Mouse (Mus musculus) hindbrain, embryonic 14.5 days (tissue): ENCODE results near the gene Gm12216. TPM values are rescaled to one million over a fixed set of nuclear protein-coding genes. Genes with fewer than 3 reads are reported as not detected.
A peak's percentile ranks its signal among the peaks of the same experiment; 100 is the strongest.

Experiments
- ATAC-seq: fragments of 200-750 bp; cut with Nextera tagmentation; 2 replicates; pipeline ENCODE4 v1.8.0; 2017; ENCODE audit warnings: moderate number of reproducible peaks, mild to moderate bottlenecking, moderate TSS enrichment, moderate library complexity; ENCODE audit not compliant: low FRiP score
- DNase-seq: peaks from one replicate; pipeline ENCODE4 v3.0.0-alpha.2; 2015; ENCODE audit warnings: low spot score
- H3K27ac ChIP-seq: fragments of 300-500 bp; sonication (generic); 2 replicates; pipeline ENCODE4 v1.5.1; 2014; ENCODE audit warnings: mild to moderate bottlenecking, moderate library complexity
- H3K27me3 ChIP-seq: fragments of 300-500 bp; sonication (generic); 2 replicates; pipeline ENCODE4 v1.6.1; 2014; ENCODE audit warnings: mild to moderate bottlenecking, low read length, mixed read lengths; ENCODE audit not compliant: control insufficient read depth, insufficient read depth
- H3K36me3 ChIP-seq: fragments of 300-500 bp; sonication (generic); replicated peaks from 2 replicates; pipeline ENCODE4 v1.6.1; 2014; ENCODE audit not compliant: control insufficient read depth, insufficient read depth
- H3K4me1 ChIP-seq: fragments of 300-500 bp; sonication (generic); replicated peaks from 2 replicates; pipeline ENCODE4 v1.6.1; 2014; ENCODE audit warnings: antibody characterized with exemption, low read length, mixed read lengths; ENCODE audit not compliant: control insufficient read depth, insufficient read depth
- H3K4me2 ChIP-seq: fragments of 300-500 bp; sonication (generic); replicated peaks from 2 replicates; pipeline ENCODE4 v1.6.1; 2014; ENCODE audit warnings: mild to moderate bottlenecking, moderate library complexity
- H3K4me3 ChIP-seq: fragments of 300-500 bp; sonication (generic); replicated peaks from 2 replicates; pipeline ENCODE4 v1.5.1; 2014; ENCODE audit warnings: mild to moderate bottlenecking, low read length
- H3K9ac ChIP-seq: fragments of 300-500 bp; sonication (generic); 2 replicates; pipeline ENCODE4 v1.6.1; 2014
- H3K9me3 ChIP-seq: fragments of 300-500 bp; sonication (generic); 2 replicates; pipeline ENCODE4 v1.6.1; 2016; ENCODE audit warnings: low read length; ENCODE audit not compliant: control insufficient read depth
- WGBS: fragments of 180-500 bp; shearing (Covaris S2); extraction: QIAGEN DNeasy Blood & Tissue Kit; methylation state at CpG from one replicate; pipeline ENCODE4 v1.1.7; 2014; 5-methylcytosine and 5-hydroxymethylcytosine counted together
- polyA plus RNA-seq: library from polyadenylated mRNA; unstranded; fragments of >200 nt; fragmentation: Nextera tagmentation; extraction: Ambion mirVana; gene quantifications from 2 replicates; pipeline ENCODE4 v1.2.1, GENCODE M21; 2014

Gene Gm12216
- polyA plus RNA-seq, 1 experiment from 2014 or later, result not detected

GRCm38 (mm10) chr11:53893451-53893850, 34.4 kb upstream of the Gm12216 start:
- Histone ChIP-seq H3K36me3 (no peaks in the 10 kb centered on the region), H3K4me2 (no peak overlapping the region), H3K27me3 (no peaks in the 10 kb centered on the region), H3K9ac (no peak overlapping the region), H3K9me3 (no peaks in the 10 kb centered on the region), H3K4me3 (no peak overlapping the region), H3K27ac (no peak overlapping the region), H3K4me1 (peaks cover 26% of the 10 kb centered on the region)
- ATAC-seq (no peak), DNase-seq (no peak)
- 65% methylated on average over 2 of the region's 2 CpGs for WGBS

GRCm38 (mm10) chr11:53892716-53893416, 33.8 kb upstream of the Gm12216 start:
- Histone ChIP-seq H3K27ac (no peak overlapping the region), H3K27me3 (no peaks in the 10 kb centered on the region), H3K9ac (no peak overlapping the region), H3K36me3 (no peaks in the 10 kb centered on the region), H3K4me3 (no peak overlapping the region), H3K4me1 (peaks cover 30% of the 10 kb centered on the region), H3K4me2 (no peak overlapping the region), H3K9me3 (no peaks in the 10 kb centered on the region)
- ATAC-seq (no peak), DNase-seq (no peak)
- WGBS, result 41% methylated on average over 9 of the region's 9 CpGs

GRCm38 (mm10) chr11:53891505-53892451, 32.7 kb upstream of the Gm12216 start, which contains the start of gene Slc22a5:
TSS of gene Slc22a5 (minus strand) at chr11:53891660.
- H3K27me3 ChIP-seq, result no peaks in the 10 kb centered on the region
- peak within 1 kb of the TSS; percentile 91 for H3K4me2 ChIP-seq
- peak within 1 kb of the TSS; percentile 59 for H3K4me3 ChIP-seq
- H3K9ac ChIP-seq, result peak within 1 kb of the TSS; percentile 75
- peaks cover 30% of the 10 kb centered on the region for H3K4me1 ChIP-seq
- no peaks in the 10 kb centered on the region for H3K9me3 ChIP-seq
- DNase-seq (peak; percentile 96), ATAC-seq (peak; percentile 98)
- no peaks in the 10 kb centered on the region for H3K36me3 ChIP-seq
- 4% methylated on average over 52 of the region's 63 CpGs for WGBS
- H3K27ac ChIP-seq, result 0 out of 2 replicates have a peak within 1 kb of the TSS, but pooled peaks have one; percentile 43

- DNase-seq (peak; percentile 24), ATAC-seq (peak; percentile 3; the same call in 1 of the 2 replicates)
- H3K4me2 ChIP-seq, result peak overlapping the region; percentile 91
Observed at GRCm38 (mm10) chr11:53890906-53891504, 31.9 kb upstream of the Gm12216 start.

DNA sequence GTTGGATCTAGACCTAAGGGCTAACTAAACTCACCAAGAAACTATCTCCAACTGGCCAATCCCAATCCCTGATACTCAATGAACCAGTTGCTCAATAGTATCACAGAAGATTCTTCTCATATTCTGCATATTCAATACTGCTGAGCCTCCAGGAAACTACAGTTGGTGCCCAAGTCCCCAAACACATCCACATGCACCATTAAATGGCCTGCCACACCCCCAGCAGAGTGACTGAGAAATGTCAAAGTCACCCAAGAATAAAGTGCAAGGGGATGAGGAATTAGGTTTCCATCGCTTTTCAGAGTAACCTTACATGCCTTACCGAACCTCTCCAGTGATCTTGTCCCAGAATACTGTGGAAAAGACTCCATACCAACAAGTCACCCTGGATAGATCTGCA, 31.2 kb upstream of the Gm12216 start:
- DNase-seq (no peak), ATAC-seq (no peak)
- 80% methylated on average over 2 of the region's 2 CpGs for WGBS
- Histone ChIP-seq H3K9ac (no peak overlapping the region), H3K27ac (no peak overlapping the region), H3K36me3 (no peaks in the 10 kb centered on the region; the same call in 1 of the 2 replicates), H3K27me3 (no peaks in the 10 kb centered on the region), H3K4me2 (peak overlapping the region; percentile 91), H3K4me3 (peak overlapping the region; percentile 59), H3K9me3 (no peaks in the 10 kb centered on the region), H3K4me1 (peaks cover 30% of the 10 kb centered on the region)

More at GRCm38 (mm10) chr11:53890906-53891504, 31.9 kb upstream of the Gm12216 start:
- H3K4me3 ChIP-seq, result peak overlapping the region; percentile 59
- WGBS, result 1% methylated on average over 33 of the region's 33 CpGs
- peak overlapping the region; percentile 75 for H3K9ac ChIP-seq
- peaks cover 30% of the 10 kb centered on the region for H3K4me1 ChIP-seq
- 0 out of 2 replicates have a peak overlapping the region, but pooled peaks have one; percentile 43 for H3K27ac ChIP-seq
- no peaks in the 10 kb centered on the region; the same call in 1 of the 2 replicates for H3K36me3 ChIP-seq
- no peaks in the 10 kb centered on the region for H3K27me3 ChIP-seq
- no peaks in the 10 kb centered on the region for H3K9me3 ChIP-seq

DNA sequence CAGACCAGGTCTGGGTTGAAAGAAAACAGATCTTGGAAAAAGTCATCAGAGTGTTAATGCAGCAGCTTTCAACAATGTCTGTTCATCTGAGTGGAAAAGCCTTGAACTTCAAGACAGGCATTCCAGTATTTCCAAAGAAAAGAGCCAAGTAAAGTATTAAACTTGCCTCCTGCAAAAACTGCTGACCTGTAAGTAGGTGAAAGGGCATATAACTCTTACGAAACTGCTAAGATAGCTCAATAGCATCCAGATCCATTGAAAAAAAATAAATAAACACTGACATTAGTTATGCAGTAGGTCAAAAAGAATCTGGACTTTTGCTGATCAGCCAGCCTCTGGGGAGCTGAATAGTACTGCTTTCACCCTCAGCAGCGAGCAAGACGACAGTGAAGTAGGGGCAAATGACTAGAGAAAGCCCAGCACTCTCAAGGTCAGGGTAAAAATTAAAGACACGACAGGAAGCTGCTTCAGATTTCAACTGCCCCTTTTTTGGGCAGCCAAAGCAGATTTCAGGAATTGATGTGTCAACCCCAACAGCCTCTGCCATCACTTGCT, 30.1 kb upstream of the Gm12216 start:
- Histone ChIP-seq H3K4me2 (peak overlapping the region; percentile 17; the same call in 1 of the 2 replicates), H3K4me3 (no peak overlapping the region), H3K9ac (no peak overlapping the region), H3K36me3 (no peaks in the 10 kb centered on the region; the same call in 1 of the 2 replicates), H3K27me3 (no peaks in the 10 kb centered on the region), H3K9me3 (no peaks in the 10 kb centered on the region), H3K4me1 (peaks cover 30% of the 10 kb centered on the region), H3K27ac (no peak overlapping the region)
- ATAC-seq, result no peak
- WGBS, result 69% methylated on average over 4 of the region's 4 CpGs
- DNase-seq, result no peak

DNA sequence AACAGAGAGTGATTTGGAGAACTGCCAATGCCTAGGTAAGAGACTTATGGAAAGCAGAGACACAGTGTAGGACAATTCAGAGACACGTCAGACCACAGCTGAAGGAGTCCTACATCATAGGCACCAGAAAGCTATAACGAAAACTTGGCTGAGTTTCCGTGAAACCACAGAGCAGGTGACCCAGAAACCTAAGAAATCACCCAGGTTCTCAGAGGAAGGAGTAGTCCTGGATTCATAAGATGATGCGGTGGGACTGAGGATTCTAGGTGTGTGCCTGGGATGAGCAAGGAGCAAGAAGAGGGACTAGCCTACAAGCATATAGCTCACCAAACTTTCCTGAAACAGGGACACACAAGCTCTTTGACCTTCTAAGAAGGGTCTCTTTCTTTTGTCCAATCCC, 29.2 kb upstream of the Gm12216 start:
- Histone ChIP-seq H3K27me3 (no peaks in the 10 kb centered on the region), H3K4me1 (peaks cover 30% of the 10 kb centered on the region), H3K9me3 (no peaks in the 10 kb centered on the region), H3K9ac (no peak overlapping the region), H3K4me3 (no peak overlapping the region), H3K36me3 (no peaks in the 10 kb centered on the region; the same call in 1 of the 2 replicates), H3K4me2 (no peak overlapping the region), H3K27ac (no peak overlapping the region)
- DNase-seq, result no peak
- ATAC-seq, result no peak
- WGBS, result 84% methylated on average over 4 of the region's 4 CpGs

GRCm38 (mm10) chr11:53883287-53883686, 24.2 kb upstream of the Gm12216 start:
- Histone ChIP-seq H3K27me3 (no peaks in the 10 kb centered on the region), H3K4me2 (no peak overlapping the region), H3K4me1 (0 out of 2 replicates have a peak, but pooled peaks cover 2% of the 10 kb centered on the region), H3K9me3 (no peaks in the 10 kb centered on the region), H3K4me3 (no peak overlapping the region), H3K36me3 (peaks cover 6% of the 10 kb centered on the region), H3K27ac (no peak overlapping the region), H3K9ac (no peak overlapping the region)
- DNase-seq, result no peak
- 94% methylated on average over 2 of the region's 2 CpGs for WGBS
- ATAC-seq, result no peak
